ENCODE assay signal across 16 mouse cellular contexts in the genomic region with DNA sequence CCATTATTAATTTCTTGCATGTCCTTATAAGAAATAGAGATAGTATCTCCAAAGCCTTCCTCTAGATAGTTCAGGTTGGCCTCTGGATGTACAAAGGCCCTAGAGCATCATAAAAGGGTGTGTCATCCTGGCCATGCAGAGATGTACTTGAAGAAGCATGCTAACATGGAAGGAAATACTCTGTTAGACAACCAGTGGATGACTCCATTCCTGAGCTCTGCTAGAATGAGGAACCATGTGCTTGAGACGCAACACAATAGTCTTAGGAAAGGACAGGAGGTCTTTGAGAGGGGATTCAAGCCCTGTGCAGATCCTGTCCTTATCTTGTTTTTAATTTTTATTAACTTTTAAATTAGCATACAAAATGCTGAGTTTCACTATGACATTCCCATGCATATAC.
"Had no signal": no experiment of that assay in that cellular context is flagged by ENCODE, and none has a peak within 500 bp of the region (broad histone marks: within the 10 kb centered on the region; RNA-seq: fewer than 3 reads in every experiment).

No protein-coding gene starts in this region.

- H3K27me3 ChIP-seq: limb, embryonic 15.5 days; megakaryocyte, embryonic 14.5 days; midbrain, embryonic 15.5 days; neural tube, embryonic 13.5 days had no signal

- H3K4me2 ChIP-seq: limb, embryonic 15.5 days; midbrain, embryonic 11.5 days; midbrain, embryonic 15.5 days; neural tube, embryonic 13.5 days had no signal

- H3K9me3 ChIP-seq: limb, embryonic 15.5 days; megakaryocyte, embryonic 14.5 days; midbrain, embryonic 15.5 days; neural tube, embryonic 13.5 days had no signal

- DNase-seq: kidney, adult 8-10 months; kidney, postnatal 25 days; lung, adult 2 months; right cerebral cortex, postnatal 14 days; thymus, adult 18-20 months; thymus, postnatal 25 days had no signal

- H3K4me1 ChIP-seq: limb, embryonic 15.5 days; midbrain, embryonic 15.5 days; neural tube, embryonic 13.5 days had no signal

- H3K36me3 ChIP-seq: limb, embryonic 15.5 days; midbrain, embryonic 15.5 days; neural tube, embryonic 13.5 days had no signal

- H3K9ac ChIP-seq: limb, embryonic 15.5 days; midbrain, embryonic 15.5 days; neural tube, embryonic 13.5 days had no signal

- ATAC-seq: hindbrain, embryonic 16.5 days; inflammation-experienced regulatory T-cells, adult 6 months; intestine, postnatal 0 days; lung, postnatal 0 days; midbrain, embryonic 15.5 days had no signal

- H3K4me3 ChIP-seq: left cerebral cortex, adult 2 months; limb, embryonic 15.5 days; megakaryocyte, embryonic 14.5 days; midbrain, embryonic 15.5 days; neural tube, embryonic 13.5 days had no signal

- H3K27ac ChIP-seq: left cerebral cortex, adult 2 months; limb, embryonic 15.5 days; midbrain, embryonic 15.5 days; neural tube, embryonic 13.5 days had no signal
